In genomic region chr7:128276051-128276450, GRCm38 (mm10) we compare ENCODE assay signal across 25 mouse cellular contexts. TPM values are rescaled to one million over a fixed set of nuclear protein-coding genes. Genes with fewer than 3 reads are reported as not detected.
"Had no signal": no experiment of that assay in that cellular context is flagged by ENCODE, and none has a peak within 500 bp of the region (broad histone marks: within the 10 kb centered on the region; RNA-seq: fewer than 3 reads in every experiment).

No protein-coding gene starts in this region.

- H3K9me3 ChIP-seq: limb, embryonic 12.5 days; limb, embryonic 15.5 days; midbrain, embryonic 15.5 days; neural tube, embryonic 12.5 days; neural tube, embryonic 15.5 days had no signal

- H3K4me3 ChIP-seq: limb, embryonic 12.5 days; limb, embryonic 15.5 days; midbrain, embryonic 15.5 days; neural tube, embryonic 12.5 days; neural tube, embryonic 15.5 days had no signal

- H3K4me2 ChIP-seq: limb, embryonic 12.5 days; limb, embryonic 15.5 days; liver, embryonic 11.5 days; midbrain, embryonic 11.5 days; midbrain, embryonic 15.5 days; neural tube, embryonic 12.5 days; neural tube, embryonic 15.5 days had no signal

- H3K27ac ChIP-seq: limb, embryonic 12.5 days; limb, embryonic 15.5 days; midbrain, embryonic 15.5 days; neural tube, embryonic 12.5 days; neural tube, embryonic 15.5 days; stomach, postnatal 0 days had no signal

- H3K27me3 ChIP-seq: limb, embryonic 12.5 days; limb, embryonic 15.5 days; midbrain, embryonic 15.5 days; neural tube, embryonic 12.5 days; neural tube, embryonic 15.5 days had no signal

- H3K9ac ChIP-seq: limb, embryonic 12.5 days; limb, embryonic 15.5 days; midbrain, embryonic 15.5 days; neural tube, embryonic 12.5 days; neural tube, embryonic 15.5 days had no signal

- ATAC-seq: midbrain, embryonic 15.5 days had no signal

- DNase-seq: kidney, postnatal 14 days; kidney, postnatal 4 days; left cerebral cortex, postnatal 4 days; lung, adult 2 months; lung, postnatal 14 days; right cerebral cortex, adult 18-20 months; right cerebral cortex, postnatal 14 days; right cerebral cortex, postnatal 4 days; thymus, adult 2 months; thymus, postnatal 14 days; thymus, postnatal 4 days had no signal

- H3K4me1 ChIP-seq: limb, embryonic 12.5 days; limb, embryonic 15.5 days; midbrain, embryonic 15.5 days; neural tube, embryonic 15.5 days had no signal

RNA-seq across cellular contexts. Expression of gene Slc5a2, which starts 10.6 kb away (rescaled TPM):
- total RNA-seq: layer of hippocampus, adult 18-20 months; layer of hippocampus, postnatal 14 days; left cerebral cortex, adult 8-10 months; left cerebral cortex, postnatal 14 days; left cerebral cortex, postnatal 4 days; megakaryocyte progenitor cell, adult 5-6 weeks had no signal
- polyA plus RNA-seq: limb, embryonic 12.5 days; limb, embryonic 15.5 days; lung, embryonic 16.5 days; neural tube, embryonic 12.5 days had no signal
